Mouse (Mus musculus) thymus, adult 18-20 months (tissue): ENCODE data around the gene Itga6.

ENCODE experiments used
- DNase-seq, 2 experiments: peaks; one replicate each; pipeline ENCODE4 v3.0.0; 2022; ENCODE audit warnings: mixed read lengths in 2 of 2

The Itga6 gene

GRCm38 (mm10) chr2:71734792-71735392 is 10.5 kb upstream of the Itga6 start:
- DNase-seq, result no peak

GRCm38 (mm10) chr2:71735541-71736159 is 9.8 kb upstream of the Itga6 start:
- no peak for DNase-seq

GRCm38 (mm10) chr2:71736213-71736612 is 9.2 kb upstream of the Itga6 start:
- no peak for DNase-seq

- DNase-seq, result no peak
Observed at GRCm38 (mm10) chr2:71739173-71739860, 6.1 kb upstream of the Itga6 start.

- no peak for DNase-seq
Observed at GRCm38 (mm10) chr2:71742557-71742956, 2.9 kb upstream of the Itga6 start.

- DNase-seq, result no peak
Observed at GRCm38 (mm10) chr2:71743377-71743776, 2.0 kb upstream of the Itga6 start.

- DNase-seq, result no peak
Observed at GRCm38 (mm10) chr2:71744320-71744719, 1.1 kb upstream of the Itga6 start.

GRCm38 (mm10) chr2:71744861-71745507 is 432 bp upstream of the Itga6 start:
- DNase-seq, result no peak

- DNase-seq, result no peak
Observed at GRCm38 (mm10) chr2:71748451-71748850, 3.0 kb downstream of the Itga6 start.

- no peak for DNase-seq
Observed at GRCm38 (mm10) chr2:71749367-71750086, 4.1 kb downstream of the Itga6 start.

GRCm38 (mm10) chr2:71750087-71750453 is 4.7 kb downstream of the Itga6 start:
- DNase-seq, result no peak

- no peak for DNase-seq
Observed at GRCm38 (mm10) chr2:71751336-71751735, 5.9 kb downstream of the Itga6 start.

GRCm38 (mm10) chr2:71751863-71752262 is 6.4 kb downstream of the Itga6 start:
- DNase-seq, result no peak

- no peak for DNase-seq
Observed at GRCm38 (mm10) chr2:71752383-71752782, 7.0 kb downstream of the Itga6 start.

GRCm38 (mm10) chr2:71753161-71753560 is 7.7 kb downstream of the Itga6 start:
- no peak for DNase-seq

GRCm38 (mm10) chr2:71755748-71756147 is 10.3 kb downstream of the Itga6 start:
- no peak for DNase-seq

GRCm38 (mm10) chr2:71757098-71757497 is 11.7 kb downstream of the Itga6 start:
- no peak for DNase-seq

- DNase-seq, result no peak
Observed at GRCm38 (mm10) chr2:71758591-71759531, 13.4 kb downstream of the Itga6 start.

GRCm38 (mm10) chr2:71760091-71760490 is 14.7 kb downstream of the Itga6 start:
- no peak for DNase-seq

- DNase-seq, result no peak
Observed at GRCm38 (mm10) chr2:71761081-71761480, 15.7 kb downstream of the Itga6 start.

- no peak for DNase-seq
Observed at GRCm38 (mm10) chr2:71764525-71764924, 19.1 kb downstream of the Itga6 start.
